Mouse (Mus musculus) stomach, postnatal 0 days (tissue): ENCODE data around the gene Trim47. TPM values are rescaled to one million over a fixed set of nuclear protein-coding genes. Genes with fewer than 3 reads are reported as not detected.

Experiments
- ATAC-seq: fragments of 200-750 bp; cut with Nextera tagmentation; 2 replicates; pipeline ENCODE4 v1.8.0; 2017; ENCODE audit not compliant: low FRiP score, low TSS enrichment
- DNase-seq: peaks from one replicate; pipeline ENCODE4 v3.0.0-alpha.2; 2016; ENCODE audit warnings: low spot score
- H3K27ac ChIP-seq: fragments of 300-500 bp; sonication (generic); replicated peaks from 2 replicates; pipeline ENCODE4 v1.5.1; 2014; ENCODE audit warnings: mild to moderate bottlenecking, control low read depth
- H3K27me3 ChIP-seq: fragments of 300-500 bp; sonication (generic); 2 replicates; pipeline ENCODE4 v1.6.1; 2014; ENCODE audit warnings: low read length; ENCODE audit not compliant: control insufficient read depth, insufficient read depth
- H3K36me3 ChIP-seq: fragments of 300-500 bp; sonication (generic); 2 replicates; pipeline ENCODE4 v1.6.1; 2014; ENCODE audit warnings: low read length, mixed read lengths; ENCODE audit not compliant: control insufficient read depth, insufficient read depth
- H3K4me1 ChIP-seq: fragments of 300-500 bp; sonication (generic); replicated peaks from 2 replicates; pipeline ENCODE4 v1.6.1; 2014; ENCODE audit warnings: antibody characterized with exemption; ENCODE audit not compliant: control insufficient read depth, insufficient read depth
- H3K4me2 ChIP-seq: fragments of 300-500 bp; sonication (generic); replicated peaks from 2 replicates; pipeline ENCODE4 v1.6.1; 2014; ENCODE audit warnings: low read depth, mild to moderate bottlenecking, control low read depth, moderate library complexity
- H3K4me3 ChIP-seq: fragments of 300-500 bp; sonication (generic); 2 replicates; pipeline ENCODE4 v1.5.1; 2014; ENCODE audit warnings: low read depth, low read length, control low read depth
- H3K9ac ChIP-seq: fragments of 300-500 bp; sonication (generic); 2 replicates; pipeline ENCODE4 v1.6.1; 2014; ENCODE audit warnings: mild to moderate bottlenecking, low read length, control low read depth, mixed read lengths
- H3K9me3 ChIP-seq: fragments of 300-500 bp; sonication (generic); 2 replicates; pipeline ENCODE4 v1.6.1; 2016; ENCODE audit warnings: low read length; ENCODE audit not compliant: control insufficient read depth
- CTCF ChIP-seq: IDR thresholded peaks from 2 replicates; pipeline ENCODE4 v1.5.1; 2016; ENCODE audit warnings: antibody characterized with exemption, low read depth, mild to moderate bottlenecking, moderate library complexity
- EP300 ChIP-seq: optimal IDR thresholded peaks from 2 replicates; pipeline ENCODE3; 2016; ENCODE audit warnings: antibody characterized with exemption
- WGBS: fragments of 180-500 bp; shearing (Covaris S2); extraction: QIAGEN DNeasy Blood & Tissue Kit; methylation state at CpG from one replicate; pipeline ENCODE4 v1.1.7; 2014; 5-methylcytosine and 5-hydroxymethylcytosine counted together
- polyA plus RNA-seq: library from polyadenylated mRNA; unstranded; fragments of >200 nt; fragmentation: Nextera tagmentation; extraction: Ambion mirVana; gene quantifications from 2 replicates; pipeline ENCODE4 v1.2.1, GENCODE M21; 2015

The Trim47 gene
- polyA plus RNA-seq, 1 experiment from 2014 or later: 34.6 TPM

- H3K36me3 ChIP-seq: no peaks in the 10 kb centered on the region
- H3K9me3 ChIP-seq: no peaks in the 10 kb centered on the region
- no peaks in the 10 kb centered on the region for H3K27me3 ChIP-seq
- H3K27ac ChIP-seq: peak overlapping the region; percentile 95
- ATAC-seq: no peak
- TF ChIP-seq EP300 (no peak), CTCF (no peak)
- H3K4me1 ChIP-seq: peaks cover 39% of the 10 kb centered on the region
- no peak overlapping the region for H3K4me3 ChIP-seq
- 81% methylated on average over 6 of the region's 6 CpGs for WGBS
- 0 out of 2 replicates have a peak overlapping the region, but pooled peaks have one; percentile 13 for H3K9ac ChIP-seq
- H3K4me2 ChIP-seq: no peak overlapping the region
- DNase-seq: no peak
These were observed 27.5 kb downstream of the Trim47 start for GRCm38 (mm10) chr11:116099462-116099861.

DNA sequence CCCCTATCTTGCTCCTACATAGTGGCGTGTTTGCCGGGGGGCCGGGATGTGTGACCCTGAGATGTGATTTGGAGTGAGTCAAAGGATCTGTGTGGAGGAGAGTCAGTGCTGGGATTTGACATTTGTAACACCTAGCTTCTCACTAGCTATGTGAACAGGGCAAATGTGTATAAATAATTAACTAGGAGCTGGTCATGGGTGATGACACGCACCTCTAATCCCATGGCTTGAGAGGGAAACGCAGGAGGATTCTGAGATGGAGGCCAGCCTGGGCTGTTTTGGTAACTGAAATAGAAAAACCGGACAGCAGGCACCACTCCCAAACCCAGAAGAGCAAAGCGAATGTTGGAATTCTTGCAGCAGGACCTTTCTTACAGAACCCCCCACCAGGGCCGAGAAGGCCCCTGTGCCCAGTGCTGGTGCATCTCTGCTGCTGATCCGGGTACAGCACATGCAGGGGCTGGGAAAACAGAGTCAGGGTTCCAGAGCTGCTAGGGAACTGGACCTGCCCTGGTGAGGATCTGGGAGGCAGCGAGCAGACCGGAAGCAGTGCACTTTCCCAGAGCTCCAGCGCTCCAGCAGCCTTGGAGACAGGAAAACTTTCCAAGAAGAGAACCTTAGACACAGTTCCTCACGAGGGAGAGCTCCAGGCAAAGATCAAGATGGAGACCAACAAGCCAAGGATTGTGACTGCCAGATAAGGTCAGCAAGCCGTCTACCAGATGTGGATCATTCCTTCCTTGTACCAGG lies 28.1 kb downstream of the Trim47 start:
- DNase-seq (no peak), ATAC-seq (peak; percentile 39)
- Histone ChIP-seq H3K4me1 (peaks cover 36% of the 10 kb centered on the region), H3K9me3 (no peaks in the 10 kb centered on the region), H3K4me3 (no peak overlapping the region), H3K27me3 (no peaks in the 10 kb centered on the region), H3K36me3 (no peaks in the 10 kb centered on the region), H3K9ac (peak overlapping the region; percentile 13; the same call in 1 of the 2 replicates), H3K27ac (peak overlapping the region; percentile 95), H3K4me2 (no peak overlapping the region)
- WGBS: 49% methylated on average over 14 of the region's 14 CpGs
- no peak for TF ChIP-seq CTCF
- TF ChIP-seq EP300: no peak

GRCm38 (mm10) chr11:116096213-116097108 lies 30.5 kb downstream of the Trim47 start:
- Histone ChIP-seq H3K9me3 (no peaks in the 10 kb centered on the region), H3K4me3 (no peak overlapping the region), H3K4me1 (peaks cover 18% of the 10 kb centered on the region), H3K27me3 (no peaks in the 10 kb centered on the region), H3K36me3 (no peaks in the 10 kb centered on the region), H3K4me2 (no peak overlapping the region), H3K9ac (no peak overlapping the region), H3K27ac (no peak overlapping the region; the same call in 1 of the 2 replicates)
- TF ChIP-seq CTCF (peak; percentile 67), EP300 (no peak)
- ATAC-seq (no peak), DNase-seq (peak; percentile 59)
- 86% methylated on average over 5 of the region's 5 CpGs for WGBS

- Histone ChIP-seq H3K4me2 (no peak overlapping the region), H3K27me3 (no peaks in the 10 kb centered on the region), H3K4me3 (no peak overlapping the region), H3K9ac (no peak overlapping the region), H3K27ac (no peak overlapping the region), H3K9me3 (no peaks in the 10 kb centered on the region), H3K36me3 (no peaks in the 10 kb centered on the region), H3K4me1 (peaks cover 10% of the 10 kb centered on the region)
- DNase-seq (no peak), ATAC-seq (no peak)
- TF ChIP-seq CTCF: no peak
- TF ChIP-seq EP300: no peak
- WGBS: 43% methylated on average over 3 of the region's 3 CpGs
These were observed 31.4 kb downstream of the Trim47 start for GRCm38 (mm10) chr11:116095573-116095972.

DNA sequence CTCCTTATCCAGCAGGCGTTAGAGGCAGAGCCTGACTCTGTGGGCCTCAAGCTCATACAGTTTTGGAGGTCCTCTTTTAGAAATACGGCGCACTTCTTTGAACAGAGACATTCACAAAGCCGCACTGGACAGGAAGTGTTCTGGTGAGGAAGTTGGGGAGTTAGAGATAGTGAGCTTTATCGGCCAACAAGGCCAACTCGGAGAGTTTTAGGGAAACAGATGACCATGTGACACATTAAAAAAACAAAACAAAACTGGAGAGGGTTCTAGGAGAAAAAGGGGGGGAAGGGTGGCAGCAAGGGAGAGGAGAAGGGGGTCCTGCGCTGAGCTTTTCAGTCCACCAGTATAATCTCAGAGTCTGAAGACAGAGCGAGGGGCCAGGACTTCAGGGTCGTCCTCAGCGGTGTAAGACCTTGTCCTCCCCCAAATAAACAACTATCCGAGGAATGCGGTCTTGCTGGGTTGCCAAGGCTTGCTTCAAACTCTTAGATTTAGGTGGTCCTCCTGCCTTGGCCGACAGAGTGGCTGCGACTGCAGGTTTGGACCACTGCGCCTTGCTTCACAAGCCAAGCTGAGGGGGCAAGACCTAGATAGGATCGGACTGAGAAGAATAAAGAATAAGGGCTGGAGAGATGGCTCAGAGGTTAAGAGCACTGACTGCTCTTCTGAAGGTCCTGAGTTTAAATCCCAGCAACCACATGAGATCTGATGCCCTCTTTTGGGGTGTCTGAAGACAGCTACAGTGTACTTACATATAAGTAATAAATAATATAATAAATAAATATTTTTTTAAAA lies 33.0 kb downstream of the Trim47 start:
- no peak overlapping the region for H3K4me3 ChIP-seq
- TF ChIP-seq EP300 (no peak), CTCF (no peak)
- peaks cover under 1% of the 10 kb centered on the region for H3K4me1 ChIP-seq
- H3K36me3 ChIP-seq: no peaks in the 10 kb centered on the region
- H3K9ac ChIP-seq: no peak overlapping the region
- H3K4me2 ChIP-seq: no peak overlapping the region
- 47% methylated on average over 16 of the region's 16 CpGs for WGBS
- H3K9me3 ChIP-seq: no peaks in the 10 kb centered on the region
- no peak for ATAC-seq
- no peaks in the 10 kb centered on the region for H3K27me3 ChIP-seq
- DNase-seq: no peak
- H3K27ac ChIP-seq: 0 out of 2 replicates have a peak overlapping the region, but pooled peaks have one; percentile 18
